Mouse (Mus musculus): ENCODE results near the gene Acyp2. TPM values are rescaled to one million over a fixed set of nuclear protein-coding genes. Genes with fewer than 3 reads are reported as not detected.

Acyp2 gene
- polyA plus RNA-seq (2015; fragmentation: Nextera tagmentation; extraction: Ambion mirVana), result 40.4 and 47.3 TPM in 2 replicates

- Histone ChIP-seq H3K27ac (replicated peaks) (peak within 1 kb of the TSS; percentile 81), H3K4me2 (peak within 1 kb of the TSS; percentile 63), H3K9me3 (replicated peaks) (no peaks in the 10 kb centered on the region), H3K4me1 (0 out of 2 replicates have a peak, but pooled peaks cover 3% of the 10 kb centered on the region), H3K36me3 (no peaks in the 10 kb centered on the region), H3K27me3 (replicated peaks) (no peaks in the 10 kb centered on the region), H3K9ac (replicated peaks) (peak within 1 kb of the TSS; percentile 55), H3K4me3 (replicated peaks) (peak within 1 kb of the TSS; percentile 54)
- WGBS, result under 1% methylated on average over 40 of the region's 40 CpGs
- peak; percentile 98 for ATAC-seq (ENCODE audit: low FRiP score)
Observed at GRCm38 (mm10) chr11:30649001-30649637, at the start of gene Acyp2. Gene Acyp2, minus strand, starts transcription at chr11:30649587.

GRCm38 (mm10) chr11:30689421-30689820 lies 40.0 kb upstream of the Acyp2 start:
- Histone ChIP-seq H3K27ac (replicated peaks) (no peak overlapping the region), H3K4me2 (no peak overlapping the region), H3K4me3 (replicated peaks) (no peak overlapping the region), H3K9me3 (replicated peaks) (no peaks in the 10 kb centered on the region), H3K36me3 (no peaks in the 10 kb centered on the region), H3K9ac (replicated peaks) (no peak overlapping the region), H3K27me3 (replicated peaks) (no peaks in the 10 kb centered on the region), H3K4me1 (no peaks in the 10 kb centered on the region)
- WGBS, result 69% methylated on average over 1 of the region's 1 CpGs
- ATAC-seq (ENCODE audit: low FRiP score), result no peak

- H3K9me3 ChIP-seq (replicated peaks), result no peaks in the 10 kb centered on the region
- peak; percentile 65; the same call in 1 of the 2 replicates for ATAC-seq (ENCODE audit: low FRiP score)
- WGBS, result 92% methylated on average over 1 of the region's 1 CpGs
Observed at GRCm38 (mm10) chr11:30676086-30676485, 26.7 kb upstream of the Acyp2 start.

GRCm38 (mm10) chr11:30672719-30673118 lies 23.3 kb upstream of the Acyp2 start:
- no peak for ATAC-seq (ENCODE audit: low FRiP score)
- WGBS, result 61% methylated on average over 1 of the region's 1 CpGs
- H3K4me3 ChIP-seq (replicated peaks), result no peak overlapping the region

More at GRCm38 (mm10) chr11:30676086-30676485, 26.7 kb upstream of the Acyp2 start:
- Histone ChIP-seq H3K27me3 (replicated peaks) (no peaks in the 10 kb centered on the region), H3K4me2 (no peak overlapping the region), H3K9ac (replicated peaks) (no peak overlapping the region), H3K36me3 (no peaks in the 10 kb centered on the region), H3K27ac (replicated peaks) (no peak overlapping the region), H3K4me3 (replicated peaks) (no peak overlapping the region), H3K4me1 (no peaks in the 10 kb centered on the region)

GRCm38 (mm10) chr11:30663001-30663400 lies 13.6 kb upstream of the Acyp2 start:
- ATAC-seq (ENCODE audit: low FRiP score), result no peak
- WGBS, result 92% methylated on average over 3 of the region's 3 CpGs
- no peak overlapping the region for H3K4me3 ChIP-seq (replicated peaks)

More at GRCm38 (mm10) chr11:30672719-30673118, 23.3 kb upstream of the Acyp2 start:
- Histone ChIP-seq H3K4me1 (no peaks in the 10 kb centered on the region), H3K27ac (replicated peaks) (no peak overlapping the region), H3K4me2 (no peak overlapping the region), H3K27me3 (replicated peaks) (no peaks in the 10 kb centered on the region), H3K9ac (replicated peaks) (no peak overlapping the region), H3K36me3 (no peaks in the 10 kb centered on the region), H3K9me3 (replicated peaks) (no peaks in the 10 kb centered on the region)

GRCm38 (mm10) chr11:30662591-30662990 lies 13.2 kb upstream of the Acyp2 start:
- Histone ChIP-seq H3K9me3 (replicated peaks) (no peaks in the 10 kb centered on the region), H3K27ac (replicated peaks) (no peak overlapping the region), H3K36me3 (no peaks in the 10 kb centered on the region), H3K4me2 (no peak overlapping the region), H3K9ac (replicated peaks) (no peak overlapping the region), H3K27me3 (replicated peaks) (no peaks in the 10 kb centered on the region), H3K4me3 (replicated peaks) (no peak overlapping the region), H3K4me1 (no peaks in the 10 kb centered on the region)
- 85% methylated on average over 2 of the region's 2 CpGs for WGBS
- ATAC-seq (ENCODE audit: low FRiP score), result no peak

More at GRCm38 (mm10) chr11:30663001-30663400, 13.6 kb upstream of the Acyp2 start:
- H3K9me3 ChIP-seq (replicated peaks), result no peaks in the 10 kb centered on the region
- H3K36me3 ChIP-seq, result no peaks in the 10 kb centered on the region
- no peak overlapping the region for H3K4me2 ChIP-seq
- no peak overlapping the region for H3K9ac ChIP-seq (replicated peaks)
- no peaks in the 10 kb centered on the region for H3K27me3 ChIP-seq (replicated peaks)
- H3K27ac ChIP-seq (replicated peaks), result no peak overlapping the region
- no peaks in the 10 kb centered on the region for H3K4me1 ChIP-seq

GRCm38 (mm10) chr11:30657069-30657468 lies 7.7 kb upstream of the Acyp2 start:
- Histone ChIP-seq H3K9ac (replicated peaks) (no peak overlapping the region), H3K9me3 (replicated peaks) (no peaks in the 10 kb centered on the region), H3K27me3 (replicated peaks) (no peaks in the 10 kb centered on the region), H3K27ac (replicated peaks) (no peak overlapping the region), H3K36me3 (no peaks in the 10 kb centered on the region), H3K4me3 (replicated peaks) (no peak overlapping the region), H3K4me2 (no peak overlapping the region), H3K4me1 (no peaks in the 10 kb centered on the region)
- 30% methylated on average over 2 of the region's 2 CpGs for WGBS
- ATAC-seq (ENCODE audit: low FRiP score), result peak; percentile 89

GRCm38 (mm10) chr11:30656060-30656459 lies 6.7 kb upstream of the Acyp2 start:
- no peaks in the 10 kb centered on the region for H3K36me3 ChIP-seq
- WGBS, result 87% methylated on average over 4 of the region's 4 CpGs
- ATAC-seq (ENCODE audit: low FRiP score), result no peak
- H3K4me1 ChIP-seq, result no peaks in the 10 kb centered on the region
- no peak overlapping the region for H3K4me2 ChIP-seq
- H3K4me3 ChIP-seq (replicated peaks), result no peak overlapping the region
- H3K9me3 ChIP-seq (replicated peaks), result no peaks in the 10 kb centered on the region
- no peak overlapping the region for H3K9ac ChIP-seq (replicated peaks)
- H3K27ac ChIP-seq (replicated peaks), result no peak overlapping the region
- H3K27me3 ChIP-seq (replicated peaks), result no peaks in the 10 kb centered on the region

GRCm38 (mm10) chr11:30650416-30650815 lies 1.0 kb upstream of the Acyp2 start:
- Histone ChIP-seq H3K27me3 (replicated peaks) (no peaks in the 10 kb centered on the region), H3K4me2 (no peak overlapping the region), H3K27ac (replicated peaks) (no peak overlapping the region), H3K9ac (replicated peaks) (no peak overlapping the region), H3K9me3 (replicated peaks) (no peaks in the 10 kb centered on the region), H3K4me3 (replicated peaks) (no peak overlapping the region), H3K36me3 (no peaks in the 10 kb centered on the region), H3K4me1 (0 out of 2 replicates have a peak, but pooled peaks cover 3% of the 10 kb centered on the region)
- WGBS, result 61% methylated on average over 1 of the region's 1 CpGs
- ATAC-seq (ENCODE audit: low FRiP score), result no peak

- Histone ChIP-seq H3K9ac (replicated peaks) (no peak overlapping the region), H3K36me3 (no peaks in the 10 kb centered on the region), H3K9me3 (replicated peaks) (no peaks in the 10 kb centered on the region), H3K4me1 (no peaks in the 10 kb centered on the region), H3K27me3 (replicated peaks) (no peaks in the 10 kb centered on the region), H3K27ac (replicated peaks) (no peak overlapping the region), H3K4me2 (no peak overlapping the region), H3K4me3 (replicated peaks) (no peak overlapping the region)
- WGBS, result 97% methylated on average over 1 of the region's 1 CpGs
- no peak for ATAC-seq (ENCODE audit: low FRiP score)
Observed at GRCm38 (mm10) chr11:30635674-30636073, 13.7 kb downstream of the Acyp2 start.

GRCm38 (mm10) chr11:30630514-30630913 lies 18.9 kb downstream of the Acyp2 start:
- 89% methylated on average over 6 of the region's 6 CpGs for WGBS
- H3K27me3 ChIP-seq (replicated peaks), result no peaks in the 10 kb centered on the region
- no peak overlapping the region for H3K9ac ChIP-seq (replicated peaks)
- H3K4me2 ChIP-seq, result no peak overlapping the region
- H3K27ac ChIP-seq (replicated peaks), result no peak overlapping the region
- ATAC-seq (ENCODE audit: low FRiP score), result no peak
- H3K4me3 ChIP-seq (replicated peaks), result no peak overlapping the region
- no peaks in the 10 kb centered on the region for H3K4me1 ChIP-seq
- H3K36me3 ChIP-seq, result 0 out of 2 replicates have a peak, but pooled peaks cover 5% of the 10 kb centered on the region
- no peaks in the 10 kb centered on the region for H3K9me3 ChIP-seq (replicated peaks)

- H3K27me3 ChIP-seq (replicated peaks), result no peaks in the 10 kb centered on the region
- no peak overlapping the region for H3K27ac ChIP-seq (replicated peaks)
- 77% methylated on average over 2 of the region's 2 CpGs for WGBS
- no peak overlapping the region for H3K4me2 ChIP-seq
- ATAC-seq (ENCODE audit: low FRiP score), result no peak
- H3K9ac ChIP-seq (replicated peaks), result no peak overlapping the region
- H3K9me3 ChIP-seq (replicated peaks), result no peaks in the 10 kb centered on the region
- H3K4me3 ChIP-seq (replicated peaks), result no peak overlapping the region
- H3K36me3 ChIP-seq, result 0 out of 2 replicates have a peak, but pooled peaks cover 5% of the 10 kb centered on the region
- H3K4me1 ChIP-seq, result no peaks in the 10 kb centered on the region
Observed at GRCm38 (mm10) chr11:30623218-30623617, 26.2 kb downstream of the Acyp2 start.
